Mouse (Mus musculus): ENCODE results near the gene Gm20388.

DNA sequence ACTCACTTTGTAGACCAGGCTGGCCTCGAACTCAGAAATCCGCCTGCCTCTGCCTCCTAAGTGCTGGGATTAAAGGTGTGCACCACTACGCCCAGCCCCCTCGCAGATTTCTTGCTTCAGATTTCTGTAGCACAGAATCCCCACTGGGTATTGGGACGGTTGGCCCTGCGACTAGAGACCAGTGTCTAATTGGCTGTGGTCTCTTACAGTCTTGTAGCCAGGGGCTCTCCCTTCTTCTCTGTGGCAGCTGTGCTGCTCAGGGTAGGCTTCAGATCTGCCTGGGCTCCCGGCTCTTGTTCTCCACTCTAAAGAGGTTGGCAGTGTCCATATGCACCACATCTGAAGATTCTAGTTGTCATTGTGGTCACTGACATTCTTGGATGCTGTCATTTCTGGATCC, 4349.3 kb downstream of the Gm20388 start:
- TF ChIP-seq CTCF (IDR thresholded peaks at IDR 0.05; ENCODE audit: low read depth): no peak
- no peak for TF ChIP-seq EP300 (optimal IDR thresholded peaks at IDR 0.05)
